Mouse (Mus musculus): ENCODE data around the gene Kif1bp. TPM values are rescaled to one million over a fixed set of nuclear protein-coding genes. Genes with fewer than 3 reads are reported as not detected.
"Not testable (repeated sequence)": the region's sequence is repeated elsewhere in the genome, so short reads cannot be mapped to it uniquely, and the experiment has no call there.

Gene Kif1bp
- polyA plus RNA-seq, 1 experiment from 2014 or later: 20.0 TPM

GRCm38 (mm10) chr10:62506019-62506556 is 72.2 kb downstream of the Kif1bp start:
- 24% methylated on average over 17 of the region's 17 CpGs for WGBS (ENCODE audit: insufficient replicate concordance)
- H3K9me3 ChIP-seq (replicated peaks): no peaks in the 10 kb centered on the region
- H3K4me3 ChIP-seq: peak overlapping the region; percentile 30
- H3K27me3 ChIP-seq (replicated peaks): peaks cover 4% of the 10 kb centered on the region; the same call in 1 of the 2 replicates
- H3K9ac ChIP-seq: peak overlapping the region; percentile 67
- ATAC-seq: peak; percentile 60; the same call in 1 of the 2 replicates
- H3K4me2 ChIP-seq: peak overlapping the region; percentile 78
- peak overlapping the region; percentile 88 for H3K27ac ChIP-seq
- H3K36me3 ChIP-seq: no peaks in the 10 kb centered on the region
- peaks cover 76% of the 10 kb centered on the region for H3K4me1 ChIP-seq

DNA sequence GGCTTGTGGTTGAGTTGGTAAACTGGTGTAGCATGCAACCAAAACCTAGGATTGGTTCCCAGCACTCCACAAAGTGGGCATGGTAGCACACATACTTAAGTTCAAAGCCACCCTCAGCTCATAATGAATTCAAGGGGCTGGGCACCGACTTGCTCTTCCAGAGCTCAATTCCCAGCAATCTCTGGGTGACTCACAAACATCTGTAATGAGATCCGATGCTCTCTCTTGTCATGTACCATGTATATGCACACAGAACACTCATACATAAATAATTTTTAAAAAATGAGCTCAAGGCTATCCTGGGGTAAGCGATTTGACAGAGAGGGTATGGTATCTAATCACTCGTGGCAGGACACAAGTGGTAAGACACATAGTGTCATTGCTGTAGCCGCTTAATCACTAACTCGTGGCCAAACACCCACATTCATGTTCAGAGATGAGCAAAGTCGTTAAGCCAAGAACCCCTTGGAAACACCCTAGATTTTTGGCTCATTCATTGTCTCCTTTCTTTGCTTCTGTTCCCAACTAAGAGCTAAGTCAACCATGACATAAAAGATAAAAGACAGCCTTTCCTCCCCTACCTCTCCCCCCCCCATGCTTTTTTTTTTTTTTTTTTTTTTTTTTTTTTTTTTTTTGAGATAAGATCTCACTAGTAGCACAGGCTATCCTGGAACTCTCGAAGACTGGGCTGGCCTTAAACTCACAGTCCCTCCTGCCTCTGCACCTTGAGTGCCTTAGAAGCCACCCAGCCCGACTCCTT is 72.9 kb downstream of the Kif1bp start:
- Histone ChIP-seq H3K27me3 (replicated peaks) (peaks cover 4% of the 10 kb centered on the region; the same call in 1 of the 2 replicates), H3K9me3 (replicated peaks) (no peaks in the 10 kb centered on the region), H3K9ac (peak overlapping the region; percentile 67; the same call in 1 of the 2 replicates), H3K4me1 (peaks cover 82% of the 10 kb centered on the region), H3K4me2 (peak overlapping the region; percentile 78), H3K27ac (peak overlapping the region; percentile 88), H3K4me3 (no peak overlapping the region), H3K36me3 (no peaks in the 10 kb centered on the region)
- no peak for ATAC-seq
- WGBS (ENCODE audit: insufficient replicate concordance): 44% methylated on average over 9 of the region's 9 CpGs

- Histone ChIP-seq H3K9ac (peak overlapping the region; percentile 61), H3K4me1 (peaks cover 80% of the 10 kb centered on the region), H3K9me3 (replicated peaks) (no peaks in the 10 kb centered on the region), H3K36me3 (no peaks in the 10 kb centered on the region), H3K4me2 (peak overlapping the region; percentile 64), H3K4me3 (peak overlapping the region; percentile 2; the same call in 1 of the 2 replicates), H3K27me3 (replicated peaks) (0 out of 2 replicates have a peak, but pooled peaks cover 3% of the 10 kb centered on the region), H3K27ac (peak overlapping the region; percentile 73)
- ATAC-seq: peak; percentile 60
- 23% methylated on average over 12 of the region's 12 CpGs for WGBS (ENCODE audit: insufficient replicate concordance)
These were observed 74.2 kb downstream of the Kif1bp start for GRCm38 (mm10) chr10:62503836-62504628.

GRCm38 (mm10) chr10:62503353-62503752 is 74.9 kb downstream of the Kif1bp start:
- Histone ChIP-seq H3K27ac (peak overlapping the region; percentile 73), H3K36me3 (no peaks in the 10 kb centered on the region), H3K9ac (peak overlapping the region; percentile 61), H3K9me3 (replicated peaks) (no peaks in the 10 kb centered on the region), H3K4me1 (peaks cover 73% of the 10 kb centered on the region), H3K27me3 (replicated peaks) (no peaks in the 10 kb centered on the region), H3K4me2 (peak overlapping the region; percentile 64), H3K4me3 (peak overlapping the region; percentile 30)
- no peak for ATAC-seq
- 10% methylated on average over 4 of the region's 4 CpGs for WGBS (ENCODE audit: insufficient replicate concordance)

- H3K36me3 ChIP-seq: no peaks in the 10 kb centered on the region
- ATAC-seq: no peak
- peaks cover 60% of the 10 kb centered on the region for H3K4me1 ChIP-seq
- H3K4me3 ChIP-seq: no peak overlapping the region
- no peak overlapping the region for H3K4me2 ChIP-seq
- no peak overlapping the region for H3K9ac ChIP-seq
- no peaks in the 10 kb centered on the region for H3K27me3 ChIP-seq (replicated peaks)
- no peaks in the 10 kb centered on the region for H3K9me3 ChIP-seq (replicated peaks)
- 71% methylated on average over 7 of the region's 7 CpGs for whole genome bisulfite sequencing (ENCODE audit: insufficient replicate concordance)
- H3K27ac ChIP-seq: peak overlapping the region; percentile 59; the same call in 1 of the 2 replicates
These were observed 76.3 kb downstream of the Kif1bp start for GRCm38 (mm10) chr10:62501951-62502350.

GRCm38 (mm10) chr10:62500916-62501615 is 77.2 kb downstream of the Kif1bp start:
- no peaks in the 10 kb centered on the region for H3K9me3 ChIP-seq (replicated peaks)
- no peaks in the 10 kb centered on the region; the same call in 1 of the 2 replicates for H3K36me3 ChIP-seq
- 62% methylated on average over 9 of the region's 9 CpGs for WGBS (ENCODE audit: insufficient replicate concordance)
- H3K4me3 ChIP-seq: no peak overlapping the region
- H3K4me1 ChIP-seq: peaks cover 54% of the 10 kb centered on the region
- H3K27ac ChIP-seq: no peak overlapping the region
- peak overlapping the region; percentile 3 for H3K4me2 ChIP-seq
- no peak for ATAC-seq
- H3K27me3 ChIP-seq (replicated peaks): no peaks in the 10 kb centered on the region
- peak overlapping the region; percentile 4; the same call in 1 of the 2 replicates for H3K9ac ChIP-seq

DNA sequence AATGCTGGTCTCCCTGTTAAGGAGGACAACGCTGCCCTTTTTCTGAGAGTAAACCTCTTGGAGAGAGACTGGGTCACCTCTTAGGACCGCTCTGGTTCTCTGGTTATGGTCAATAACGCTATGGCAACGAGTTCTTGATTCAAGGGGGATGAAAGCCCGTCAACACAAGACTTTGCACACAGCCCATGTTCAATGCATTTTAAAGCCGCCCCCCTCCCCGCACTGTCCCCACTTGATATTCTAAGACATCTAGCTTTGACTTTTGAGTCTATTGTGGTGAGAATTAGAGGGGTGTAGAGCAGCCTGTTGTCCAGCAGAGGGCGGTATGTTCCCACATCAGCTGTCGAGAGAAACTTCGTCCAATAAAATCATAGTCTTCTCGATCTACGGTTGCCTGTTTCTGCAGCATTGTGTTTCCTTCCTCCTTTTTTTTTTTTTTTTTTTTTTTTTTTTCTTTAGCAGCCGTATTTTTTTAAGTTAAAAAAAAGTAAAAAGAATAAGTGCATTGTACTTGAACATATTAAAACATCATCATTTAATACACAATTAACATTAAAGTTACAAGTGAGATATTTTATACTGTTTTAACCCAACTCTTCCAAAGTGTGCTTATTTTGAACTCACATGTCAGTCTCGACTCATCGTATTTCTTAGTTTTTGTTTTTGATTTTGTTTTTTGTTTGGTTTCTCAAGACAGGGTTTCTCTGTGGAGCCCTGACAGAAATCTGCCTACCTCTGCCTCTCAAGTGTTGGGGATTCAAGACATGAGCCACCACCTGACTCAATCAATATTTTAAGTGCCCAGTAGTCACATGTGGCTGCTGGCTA is 78.0 kb downstream of the Kif1bp start:
- ATAC-seq: no peak

GRCm38 (mm10) chr10:62491681-62492080 is 86.6 kb downstream of the Kif1bp start:
- not testable (repeated sequence) for H3K4me2 ChIP-seq; H3K9me3 ChIP-seq (replicated peaks); H3K36me3 ChIP-seq; H3K9ac ChIP-seq; H3K4me3 ChIP-seq; H3K27ac ChIP-seq; H3K27me3 ChIP-seq (replicated peaks); ATAC-seq
- WGBS (ENCODE audit: insufficient replicate concordance): 71% methylated on average over 3 of the region's 3 CpGs
- peaks cover 26% of the 10 kb centered on the region for H3K4me1 ChIP-seq

More for the DNA sequence above, 78.0 kb downstream of the Kif1bp start:
- Histone ChIP-seq H3K36me3 (no peaks in the 10 kb centered on the region; the same call in 1 of the 2 replicates), H3K9me3 (replicated peaks) (no peaks in the 10 kb centered on the region), H3K4me1 (peaks cover 48% of the 10 kb centered on the region), H3K27ac (no peak overlapping the region), H3K9ac (0 out of 2 replicates have a peak overlapping the region, but pooled peaks have one; percentile 4), H3K4me2 (peak overlapping the region; percentile 3; the same call in 1 of the 2 replicates), H3K4me3 (no peak overlapping the region), H3K27me3 (replicated peaks) (no peaks in the 10 kb centered on the region)
- WGBS (ENCODE audit: insufficient replicate concordance): 20% methylated on average over 15 of the region's 15 CpGs

Measured in liver, embryonic 12.5 days (tissue).